Mouse (Mus musculus) right cerebral cortex, postnatal 4 days (tissue): ENCODE measurements around the gene BC004004.
"Not testable (repeated sequence)": the region's sequence is repeated elsewhere in the genome, so short reads cannot be mapped to it uniquely, and the experiment has no call there.

Experiments
- DNase-seq: peaks from one replicate; pipeline ENCODE4 v3.0.0-alpha.2; 2022

BC004004 gene

DNA sequence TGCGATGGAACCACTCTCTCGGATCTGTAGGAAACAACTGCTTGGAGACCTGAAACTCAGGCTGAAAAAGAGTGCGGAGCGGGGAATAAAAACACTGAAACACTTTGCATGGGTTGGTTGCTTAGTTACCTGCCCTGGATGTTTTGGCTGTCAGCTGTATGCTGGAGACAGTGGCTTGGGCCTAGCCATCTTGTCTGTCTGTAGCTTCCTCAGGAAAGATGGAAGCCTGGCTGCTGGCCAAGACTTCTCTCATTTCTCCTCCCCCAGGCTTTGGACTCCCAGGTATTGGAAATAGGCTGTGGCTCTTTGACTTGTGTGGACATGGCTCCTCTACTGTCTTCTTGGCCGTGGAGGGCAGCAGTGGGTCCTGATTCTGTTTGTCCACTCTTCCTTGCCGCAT lies 32.8 kb downstream of the BC004004 start:
- no peak for DNase-seq

GRCm38 (mm10) chr17:29302149-29302548 lies 33.6 kb downstream of the BC004004 start:
- no peak for DNase-seq

DNA sequence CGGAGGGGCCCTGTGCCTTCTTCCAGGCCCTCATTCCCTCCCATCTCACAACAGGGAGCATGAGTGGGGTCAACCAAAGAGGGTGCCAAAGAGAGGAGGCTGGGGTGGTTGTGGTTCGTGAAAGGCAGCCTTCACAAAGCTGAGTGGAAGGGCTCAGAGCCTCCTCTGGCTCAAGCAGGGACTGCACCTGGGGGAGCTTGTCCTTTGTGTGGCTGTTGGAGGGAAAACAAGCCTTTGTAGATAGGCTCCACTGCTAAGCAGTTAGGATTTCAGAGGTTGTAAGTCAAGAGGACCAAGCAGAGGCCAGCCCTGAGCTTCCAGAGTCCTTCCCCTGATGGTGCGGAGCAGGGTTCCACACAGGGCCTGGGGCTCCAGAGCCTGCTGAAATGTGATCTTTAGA lies 34.5 kb downstream of the BC004004 start:
- no peak for DNase-seq

DNA sequence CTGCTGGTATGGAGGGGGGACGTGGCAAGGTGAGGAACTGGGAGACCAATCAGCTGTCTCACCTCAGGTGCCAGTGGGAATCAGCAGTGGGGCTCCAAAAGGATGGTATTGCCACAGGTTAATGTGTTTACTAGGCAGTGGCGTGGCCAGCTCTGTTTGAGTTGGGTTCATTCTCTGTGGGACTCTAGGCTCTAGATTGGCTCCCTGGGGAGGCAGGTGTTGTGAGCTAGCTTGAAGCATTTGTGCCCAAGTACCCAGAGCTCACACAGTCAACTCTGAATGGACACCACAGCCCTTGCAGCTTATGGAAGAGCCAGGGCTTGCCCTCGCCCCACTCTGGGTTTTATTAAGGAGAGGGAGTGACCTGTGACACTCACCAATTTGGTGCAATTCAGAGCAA lies 35.3 kb downstream of the BC004004 start:
- DNase-seq: no peak

DNA sequence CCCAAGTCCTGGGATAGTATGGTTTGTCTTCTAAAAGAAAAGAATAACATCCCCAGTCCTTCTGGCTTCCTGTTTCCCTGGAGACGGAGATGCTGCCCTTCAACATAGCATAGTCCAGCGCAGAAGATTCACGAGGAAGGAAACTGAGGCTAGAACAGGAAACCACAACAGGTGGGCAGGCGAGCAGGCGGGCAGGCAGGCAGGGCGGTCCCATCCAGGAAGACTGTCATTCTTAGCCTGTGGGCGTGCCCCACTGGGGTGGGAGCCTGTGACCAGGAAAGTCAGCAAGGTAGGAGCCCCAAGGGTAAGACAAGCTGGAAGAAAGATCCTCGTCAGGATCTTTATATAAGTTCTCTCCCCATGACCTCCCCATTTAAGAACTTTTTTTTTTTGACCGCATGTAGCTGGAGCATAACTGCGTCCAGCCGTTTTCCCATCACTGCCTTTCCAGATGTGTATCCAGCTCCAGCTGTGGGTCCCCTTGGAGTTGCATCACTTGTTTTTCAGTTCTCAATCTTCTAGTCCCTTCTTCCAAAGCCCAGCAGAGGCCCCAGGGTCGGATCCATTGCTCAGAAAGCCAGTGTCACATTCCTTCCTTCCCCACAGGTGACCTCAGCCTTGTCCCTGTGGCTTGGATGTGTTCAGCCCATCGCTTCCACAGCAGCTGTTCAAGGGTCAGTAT lies 35.9 kb downstream of the BC004004 start:
- no peak for DNase-seq

DNA sequence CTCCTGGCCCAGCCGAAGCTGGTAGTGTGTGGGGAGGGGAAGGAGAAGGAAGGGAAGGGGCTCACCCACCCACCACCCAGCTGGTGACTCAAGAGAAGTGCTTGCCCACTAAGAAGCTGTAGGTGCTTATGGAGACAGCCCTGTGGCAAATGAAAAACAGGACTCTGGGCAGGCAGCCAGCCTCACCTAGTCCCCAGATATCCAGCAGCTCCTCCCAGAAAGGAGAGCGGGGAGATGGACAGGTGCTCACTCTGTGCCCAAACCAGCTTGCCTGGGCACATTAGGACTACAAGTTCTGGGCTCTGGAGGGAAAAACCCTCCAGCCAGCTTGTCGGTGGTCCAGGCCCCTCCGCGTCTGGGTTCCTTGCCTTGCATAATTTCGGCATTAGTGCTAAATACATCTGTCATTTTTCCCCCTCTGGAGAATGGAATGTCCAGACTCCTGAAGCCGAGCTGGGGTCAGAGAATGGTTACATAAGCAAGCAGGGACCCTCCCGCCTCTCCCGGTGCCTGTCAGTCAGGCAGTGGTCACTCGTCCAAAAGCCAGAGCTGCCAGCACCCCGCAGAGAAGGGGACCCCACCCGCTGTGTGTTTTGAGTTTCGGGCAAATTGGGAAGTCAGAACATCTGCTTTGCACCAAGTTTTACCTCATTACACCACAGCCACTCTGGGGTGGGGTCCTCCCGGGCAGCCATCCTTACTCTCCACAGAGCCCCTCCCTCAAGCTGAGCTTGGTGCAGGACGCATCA lies 36.6 kb downstream of the BC004004 start:
- no peak for DNase-seq

GRCm38 (mm10) chr17:29305871-29306270 lies 37.3 kb downstream of the BC004004 start:
- no peak for DNase-seq

- no peak for DNase-seq
These were observed 41.6 kb downstream of the BC004004 start for GRCm38 (mm10) chr17:29310056-29310623.

- no peak for DNase-seq
These were observed 43.0 kb downstream of the BC004004 start for GRCm38 (mm10) chr17:29311602-29312001.

- no peak for DNase-seq
These were observed 43.5 kb downstream of the BC004004 start for GRCm38 (mm10) chr17:29312082-29312481.

- DNase-seq: no peak
These were observed 44.7 kb downstream of the BC004004 start for GRCm38 (mm10) chr17:29313300-29313699.

GRCm38 (mm10) chr17:29315672-29316465 lies 47.3 kb downstream of the BC004004 start:
- DNase-seq: no peak

DNA sequence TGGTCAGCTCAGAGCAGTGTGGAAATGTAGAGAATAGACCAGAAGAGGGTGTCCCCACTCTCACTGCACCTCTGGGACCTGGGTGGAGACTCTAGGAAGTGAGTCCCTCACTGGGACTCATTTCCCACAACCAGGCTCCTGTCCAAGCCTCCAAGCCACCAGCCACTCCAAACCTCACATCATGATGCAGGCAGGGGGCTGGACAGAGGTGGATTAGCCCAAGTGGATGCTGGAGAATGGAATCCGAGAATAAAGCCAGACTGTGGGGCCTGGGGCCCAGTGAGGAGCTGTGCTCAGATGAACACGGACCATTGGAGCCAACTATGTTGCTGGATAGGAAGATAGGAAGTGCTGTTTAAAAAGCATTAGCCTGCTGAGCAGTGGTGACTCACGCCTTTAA lies 48.3 kb downstream of the BC004004 start:
- DNase-seq: no peak

GRCm38 (mm10) chr17:29317380-29317779 lies 48.8 kb downstream of the BC004004 start, which contains the start of gene Pi16:
TSS of gene Pi16 (plus strand) at chr17:29317680.
- not testable (repeated sequence) for DNase-seq

DNA sequence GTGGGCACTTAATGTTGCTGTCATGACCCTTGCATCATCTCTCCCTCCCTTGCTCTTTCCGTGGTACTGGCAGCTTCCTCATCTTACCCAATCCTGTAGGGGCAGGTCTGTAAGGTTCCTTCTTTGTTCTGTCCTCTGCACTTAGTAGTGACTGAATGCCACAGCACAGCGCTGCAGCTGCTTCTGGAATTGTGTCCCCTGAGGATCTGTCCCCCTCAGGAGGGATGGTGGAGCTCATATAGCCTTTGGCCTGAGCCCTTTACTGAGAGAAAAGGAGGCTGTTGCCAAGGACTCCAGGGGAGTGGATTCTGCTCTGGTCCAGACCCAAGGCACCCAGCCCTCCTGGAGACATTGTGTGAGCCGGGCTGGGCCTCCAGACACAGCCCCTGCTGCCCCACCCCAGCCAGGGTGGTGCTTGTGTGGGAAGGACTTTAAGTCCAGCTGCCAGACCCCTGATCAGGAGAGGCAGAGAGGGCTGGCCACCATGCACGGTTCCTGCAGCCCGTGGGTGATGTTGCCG lies 50.2 kb downstream of the BC004004 start:
- DNase-seq: no peak

- no peak for DNase-seq
These were observed 50.9 kb downstream of the BC004004 start for GRCm38 (mm10) chr17:29319476-29319875.

- no peak for DNase-seq
These were observed 51.5 kb downstream of the BC004004 start for GRCm38 (mm10) chr17:29319881-29320639.

GRCm38 (mm10) chr17:29321765-29322602 lies 53.4 kb downstream of the BC004004 start:
- DNase-seq: no peak

- no peak for DNase-seq
These were observed 54.0 kb downstream of the BC004004 start for GRCm38 (mm10) chr17:29322603-29322962.

DNA sequence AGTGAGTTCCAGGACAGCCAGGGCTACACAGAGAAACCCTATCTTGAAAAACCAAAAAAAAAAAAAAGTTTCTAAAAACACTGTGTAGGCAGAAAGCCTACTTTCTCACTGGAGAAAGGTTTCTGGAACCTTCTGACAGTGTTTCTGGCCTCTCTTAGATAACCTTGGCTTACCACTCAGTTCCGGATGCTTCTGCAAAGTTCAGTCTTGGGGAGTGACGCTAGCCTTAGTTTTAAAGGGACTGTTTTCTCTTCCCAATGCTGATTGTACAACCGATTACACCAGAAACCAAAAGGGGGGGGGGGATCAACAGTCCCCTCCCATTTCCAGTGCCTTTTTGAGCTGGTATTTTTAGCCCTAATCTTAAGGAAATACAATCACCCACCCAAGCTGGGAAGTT lies 55.0 kb downstream of the BC004004 start:
- DNase-seq: no peak

GRCm38 (mm10) chr17:29325831-29326230 lies 57.2 kb downstream of the BC004004 start:
- DNase-seq: no peak
